Mouse (Mus musculus) heart, postnatal 0 days (tissue): ENCODE measurements around the gene Rex1bd.

Experiments used
- CTCF ChIP-seq: IDR thresholded peaks from 2 replicates; pipeline ENCODE4 v1.5.1; 2016; ENCODE audit warnings: antibody characterized with exemption, control low read depth, low read depth
- EP300 ChIP-seq: IDR thresholded peaks from 2 replicates; pipeline ENCODE4 v1.6.1; 2016; ENCODE audit warnings: antibody characterized with exemption, low read depth

GRCm38 (mm10) chr8:70541081-70541480 lies 34.5 kb upstream of the Rex1bd start:
- TF ChIP-seq EP300 (no peak), CTCF (no peak)
